Mouse (Mus musculus) heart, postnatal 0 days (tissue): ENCODE measurements around the gene Clec2g.

Experiments used
- CTCF ChIP-seq: IDR thresholded peaks from 2 replicates; pipeline ENCODE4 v1.5.1; 2016; ENCODE audit warnings: antibody characterized with exemption, control low read depth, low read depth
- EP300 ChIP-seq: IDR thresholded peaks from 2 replicates; pipeline ENCODE4 v1.6.1; 2016; ENCODE audit warnings: antibody characterized with exemption, low read depth

GRCm38 (mm10) chr6:128969741-128970140, 35.6 kb downstream of the Clec2g start:
- no peak for TF ChIP-seq CTCF
- TF ChIP-seq EP300, result no peak
